Mouse (Mus musculus) limb, embryonic 13.5 days (tissue): ENCODE data around the gene Prkd2. TPM values are rescaled to one million over a fixed set of nuclear protein-coding genes. Genes with fewer than 3 reads are reported as not detected.

Experiments used
- ATAC-seq: fragments of 200-750 bp; cut with Nextera tagmentation; 2 replicates; pipeline ENCODE4 v1.8.0; 2017; ENCODE audit warnings: low read depth, moderate number of reproducible peaks, moderate TSS enrichment; ENCODE audit not compliant: low FRiP score
- H3K27ac ChIP-seq: fragments of 300-500 bp; sonication (generic); 2 replicates; pipeline ENCODE4 v1.5.1; 2015; ENCODE audit warnings: inconsistent platforms, mild to moderate bottlenecking, moderate library complexity
- H3K27me3 ChIP-seq: fragments of 300-500 bp; sonication (generic); 2 replicates; pipeline ENCODE4 v1.6.1; 2015; ENCODE audit warnings: mild to moderate bottlenecking, inconsistent platforms
- H3K36me3 ChIP-seq: fragments of 300-500 bp; sonication (generic); 2 replicates; pipeline ENCODE4 v1.6.1; 2015; ENCODE audit warnings: inconsistent platforms, mild to moderate bottlenecking, moderate library complexity
- H3K4me1 ChIP-seq: fragments of 300-500 bp; sonication (generic); 2 replicates; pipeline ENCODE4 v1.6.1; 2015; ENCODE audit warnings: inconsistent platforms
- H3K4me2 ChIP-seq: fragments of 300-500 bp; sonication (generic); replicated peaks from 2 replicates; pipeline ENCODE4 v1.6.1; 2015; ENCODE audit warnings: inconsistent platforms, mild to moderate bottlenecking, moderate library complexity
- H3K4me3 ChIP-seq: fragments of 300-500 bp; sonication (generic); 2 replicates; pipeline ENCODE4 v1.5.1; 2015; ENCODE audit warnings: moderate library complexity, mild to moderate bottlenecking, inconsistent platforms
- H3K9ac ChIP-seq: fragments of 300-500 bp; sonication (generic); 2 replicates; pipeline ENCODE4 v1.6.1; 2015; ENCODE audit warnings: mild to moderate bottlenecking, inconsistent platforms
- H3K9me3 ChIP-seq: fragments of 300-500 bp; sonication (generic); 2 replicates; pipeline ENCODE4 v1.6.1; 2016; ENCODE audit warnings: inconsistent platforms
- WGBS: fragments of 180-500 bp; shearing (Covaris S2); methylation state at CpG from one replicate; pipeline ENCODE4 v1.1.7; 2015; 5-methylcytosine and 5-hydroxymethylcytosine counted together
- polyA plus RNA-seq: library from polyadenylated mRNA; unstranded; fragments of >200 nt; fragmentation: Nextera tagmentation; extraction: Ambion mirVana; gene quantifications from 2 replicates; pipeline ENCODE4 v1.2.1, GENCODE M21; 2015

Prkd2 gene
- polyA plus RNA-seq, 1 experiment from 2014 or later, result 20.8 TPM

DNA sequence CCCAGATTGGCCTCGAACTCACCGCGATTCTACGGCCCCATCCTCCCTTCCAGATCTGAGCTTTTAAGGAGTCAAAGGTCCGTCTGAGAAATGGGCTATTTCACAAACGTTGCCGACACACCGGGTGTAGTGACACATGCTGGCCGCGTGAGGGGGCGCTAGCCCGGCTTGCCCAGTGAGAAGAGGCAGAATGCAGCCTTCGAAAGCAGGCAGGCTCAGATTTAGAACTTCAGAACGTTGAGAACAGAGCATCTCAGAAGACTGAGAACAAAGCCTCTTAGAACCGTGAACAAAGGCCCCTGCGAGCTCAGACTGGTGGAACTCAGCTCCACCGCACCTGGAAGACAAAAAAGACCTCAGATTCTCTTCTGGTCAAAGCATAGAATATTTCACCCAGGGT is 31.5 kb downstream of the Prkd2 start:
- WGBS, result 4% methylated on average over 17 of the region's 17 CpGs
- Histone ChIP-seq H3K4me2 (peak overlapping the region; percentile 91), H3K27me3 (no peaks in the 10 kb centered on the region), H3K4me1 (peaks cover 26% of the 10 kb centered on the region), H3K9ac (no peak overlapping the region), H3K9me3 (no peaks in the 10 kb centered on the region), H3K36me3 (peaks cover 42% of the 10 kb centered on the region), H3K27ac (peak overlapping the region; percentile 93), H3K4me3 (peak overlapping the region; percentile 38)
- no peak for ATAC-seq

GRCm38 (mm10) chr7:16874756-16875309 is 32.1 kb downstream of the Prkd2 start:
- Histone ChIP-seq H3K4me3 (peak overlapping the region; percentile 94), H3K9ac (no peak overlapping the region), H3K9me3 (no peaks in the 10 kb centered on the region), H3K27ac (peak overlapping the region; percentile 93), H3K4me2 (peak overlapping the region; percentile 91), H3K4me1 (peaks cover 24% of the 10 kb centered on the region), H3K36me3 (peaks cover 40% of the 10 kb centered on the region), H3K27me3 (no peaks in the 10 kb centered on the region)
- peak; percentile 95 for ATAC-seq
- 0% methylated on average over 33 of the region's 33 CpGs for WGBS

GRCm38 (mm10) chr7:16875310-16875325 is 32.4 kb downstream of the Prkd2 start, which contains the start of gene Dact3:
TSS of gene Dact3 (plus strand) at chr7:16875317.
- Histone ChIP-seq H3K27me3 (no peaks in the 10 kb centered on the region), H3K36me3 (peaks cover 38% of the 10 kb centered on the region), H3K4me1 (peaks cover 24% of the 10 kb centered on the region), H3K9me3 (no peaks in the 10 kb centered on the region), H3K9ac (peak within 1 kb of the TSS; percentile 93), H3K4me2 (peak within 1 kb of the TSS; percentile 91), H3K4me3 (peak within 1 kb of the TSS; percentile 94), H3K27ac (peak within 1 kb of the TSS; percentile 93)
- WGBS, result 0% methylated on average over 1 of the region's 1 CpGs
- no peak for ATAC-seq

- peak overlapping the region; percentile 91 for H3K4me2 ChIP-seq
- H3K9ac ChIP-seq, result peak overlapping the region; percentile 93
- H3K27me3 ChIP-seq, result no peaks in the 10 kb centered on the region
- H3K4me3 ChIP-seq, result peak overlapping the region; percentile 94
- no peaks in the 10 kb centered on the region for H3K9me3 ChIP-seq
- H3K36me3 ChIP-seq, result peaks cover 38% of the 10 kb centered on the region
- no peak for ATAC-seq
- H3K4me1 ChIP-seq, result peaks cover 26% of the 10 kb centered on the region
- WGBS, result under 1% methylated on average over 41 of the region's 42 CpGs
- peak overlapping the region; percentile 93 for H3K27ac ChIP-seq
These were observed 32.6 kb downstream of the Prkd2 start for GRCm38 (mm10) chr7:16875326-16875725.

DNA sequence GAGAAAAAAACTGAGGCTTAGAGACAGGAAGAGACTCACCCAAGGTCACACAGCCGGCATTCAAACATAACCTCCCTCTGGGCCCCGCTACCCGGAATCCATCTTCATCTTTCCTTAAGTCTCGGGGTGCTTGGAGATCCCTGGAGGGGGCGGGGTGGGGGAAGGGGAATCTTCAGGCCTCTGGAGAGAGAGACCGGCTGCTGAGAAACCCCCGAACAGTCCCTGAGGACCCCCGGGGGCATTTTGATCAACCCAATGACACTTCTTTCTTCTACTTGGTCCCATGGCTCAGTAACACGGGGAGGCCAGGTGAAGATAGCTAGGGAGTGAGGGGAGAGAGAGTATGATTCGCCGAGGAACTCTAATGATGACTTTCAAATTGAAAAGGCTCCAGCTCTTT is 33.3 kb downstream of the Prkd2 start:
- peak overlapping the region; percentile 93 for H3K9ac ChIP-seq
- no peaks in the 10 kb centered on the region for H3K27me3 ChIP-seq
- no peaks in the 10 kb centered on the region for H3K9me3 ChIP-seq
- ATAC-seq, result no peak
- H3K36me3 ChIP-seq, result peaks cover 33% of the 10 kb centered on the region
- 4% methylated on average over 11 of the region's 11 CpGs for WGBS
- H3K27ac ChIP-seq, result peak overlapping the region; percentile 93
- H3K4me3 ChIP-seq, result peak overlapping the region; percentile 94
- peaks cover 33% of the 10 kb centered on the region for H3K4me1 ChIP-seq
- peak overlapping the region; percentile 91 for H3K4me2 ChIP-seq

- H3K9me3 ChIP-seq, result no peaks in the 10 kb centered on the region
- peaks cover 33% of the 10 kb centered on the region for H3K36me3 ChIP-seq
- H3K4me3 ChIP-seq, result peak overlapping the region; percentile 94
- peak overlapping the region; percentile 91 for H3K4me2 ChIP-seq
- H3K4me1 ChIP-seq, result peaks cover 34% of the 10 kb centered on the region
- H3K27ac ChIP-seq, result peak overlapping the region; percentile 93
- 0% methylated on average over 12 of the region's 13 CpGs for WGBS
- no peaks in the 10 kb centered on the region for H3K27me3 ChIP-seq
- peak; percentile 16 for ATAC-seq
- peak overlapping the region; percentile 93 for H3K9ac ChIP-seq
These were observed 33.9 kb downstream of the Prkd2 start for GRCm38 (mm10) chr7:16876608-16877007.

DNA sequence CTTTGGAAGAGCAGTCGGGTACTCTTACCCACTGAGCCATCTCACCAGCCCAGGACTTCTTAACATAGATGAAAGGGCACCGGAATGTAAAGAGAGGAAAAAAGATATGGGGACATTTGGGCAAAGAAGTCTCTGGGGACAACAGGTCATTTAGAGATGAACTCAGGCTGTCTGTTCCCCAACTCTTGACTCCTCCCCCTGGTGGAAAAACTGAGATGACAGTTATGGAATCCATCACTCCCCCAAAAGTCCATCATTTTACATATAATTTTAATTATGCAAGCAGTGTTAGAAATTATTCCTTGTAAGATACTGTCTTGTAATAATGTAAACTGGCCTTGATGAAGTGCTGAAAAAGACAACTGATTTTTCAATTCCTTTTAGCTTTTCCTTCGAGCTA is 35.0 kb downstream of the Prkd2 start:
- ATAC-seq, result no peak
- no peaks in the 10 kb centered on the region for H3K9me3 ChIP-seq
- no peaks in the 10 kb centered on the region for H3K27me3 ChIP-seq
- peaks cover 34% of the 10 kb centered on the region for H3K4me1 ChIP-seq
- H3K4me3 ChIP-seq, result no peak overlapping the region
- no peak overlapping the region for H3K9ac ChIP-seq
- peak overlapping the region; percentile 91 for H3K4me2 ChIP-seq
- 83% methylated on average over 3 of the region's 3 CpGs for WGBS
- no peak overlapping the region for H3K27ac ChIP-seq
- peaks cover 34% of the 10 kb centered on the region for H3K36me3 ChIP-seq

DNA sequence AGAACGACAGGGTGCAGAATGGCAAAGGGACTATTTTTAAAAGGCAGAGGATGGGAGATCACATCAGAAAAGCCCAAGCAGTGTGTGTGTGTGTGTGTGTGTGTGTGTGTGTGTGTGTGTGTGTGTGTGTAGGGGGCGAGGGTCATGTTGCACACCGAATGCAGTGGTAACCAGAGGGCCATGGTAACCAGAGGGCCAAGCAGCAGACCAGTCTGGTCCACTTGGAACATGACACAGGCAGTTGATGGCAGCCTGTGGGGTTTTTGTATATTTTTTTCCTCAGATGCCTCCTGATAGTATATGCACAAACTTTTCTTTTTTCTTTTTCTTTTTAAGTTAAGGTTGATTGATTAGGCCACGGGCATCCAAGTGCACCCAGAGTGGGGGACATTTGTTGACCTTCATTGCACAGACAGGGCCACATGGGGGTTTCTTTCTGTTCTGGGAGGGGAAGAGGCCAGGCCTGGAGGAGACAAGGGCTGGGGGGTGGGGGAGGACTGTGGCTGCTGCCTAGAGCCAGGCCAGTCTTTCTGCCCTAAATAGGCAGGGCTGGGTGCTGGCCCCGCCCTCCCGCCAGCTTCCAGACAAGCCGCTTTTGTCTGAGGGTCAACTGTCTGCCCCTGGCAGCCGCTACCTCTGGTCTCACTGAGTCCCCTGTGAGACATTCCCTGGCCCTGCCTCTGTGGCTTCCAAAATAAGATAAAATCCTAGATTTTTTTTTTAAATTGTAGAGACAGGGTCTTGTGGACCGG is 37.3 kb downstream of the Prkd2 start:
- Histone ChIP-seq H3K4me2 (peak overlapping the region; percentile 38), H3K9me3 (peaks cover 6% of the 10 kb centered on the region; the same call in 1 of the 2 replicates), H3K4me3 (0 out of 2 replicates have a peak overlapping the region, but pooled peaks have one; percentile 10), H3K36me3 (peaks cover 56% of the 10 kb centered on the region), H3K9ac (peak overlapping the region; percentile 54), H3K27ac (peak overlapping the region; percentile 90), H3K27me3 (no peaks in the 10 kb centered on the region), H3K4me1 (peaks cover 31% of the 10 kb centered on the region)
- 0 out of 2 replicates have a peak, but pooled peaks have one; percentile 6 for ATAC-seq
- WGBS, result 22% methylated on average over 9 of the region's 9 CpGs

- H3K9ac ChIP-seq, result peak overlapping the region; percentile 54
- ATAC-seq, result no peak
- no peak overlapping the region for H3K4me3 ChIP-seq
- 18% methylated on average over 5 of the region's 5 CpGs for WGBS
- peaks cover 31% of the 10 kb centered on the region for H3K4me1 ChIP-seq
- H3K4me2 ChIP-seq, result peak overlapping the region; percentile 38
- H3K27me3 ChIP-seq, result no peaks in the 10 kb centered on the region
- peak overlapping the region; percentile 90 for H3K27ac ChIP-seq
- H3K9me3 ChIP-seq, result peaks cover 12% of the 10 kb centered on the region
- H3K36me3 ChIP-seq, result peaks cover 63% of the 10 kb centered on the region
These were observed 37.9 kb downstream of the Prkd2 start for GRCm38 (mm10) chr7:16880615-16881014.

DNA sequence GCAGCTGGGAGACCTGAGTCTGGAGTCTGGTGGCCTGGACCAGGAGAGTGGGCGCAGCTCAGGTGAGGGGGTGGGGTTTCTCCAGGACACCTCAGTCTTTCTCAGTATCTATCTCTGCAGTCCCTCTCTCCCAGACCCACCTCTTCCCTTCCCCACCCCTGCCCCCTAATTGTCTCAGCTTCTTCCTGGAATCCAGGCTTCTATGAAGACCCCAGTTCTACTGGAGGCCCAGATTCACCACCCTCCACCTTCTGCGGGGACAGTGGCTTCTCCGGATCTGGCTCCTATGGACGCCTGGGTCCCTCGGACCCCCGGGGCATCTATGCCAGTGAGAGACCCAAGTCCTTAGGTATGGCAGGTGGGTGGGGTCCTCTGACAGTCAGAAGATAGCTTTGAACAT is 40.5 kb downstream of the Prkd2 start:
- 92% methylated on average over 6 of the region's 6 CpGs for WGBS
- Histone ChIP-seq H3K27me3 (no peaks in the 10 kb centered on the region), H3K4me1 (peaks cover 19% of the 10 kb centered on the region), H3K4me2 (no peak overlapping the region), H3K27ac (no peak overlapping the region; the same call in 1 of the 2 replicates), H3K4me3 (no peak overlapping the region), H3K36me3 (peaks cover 85% of the 10 kb centered on the region), H3K9ac (no peak overlapping the region), H3K9me3 (peaks cover 21% of the 10 kb centered on the region)
- ATAC-seq, result no peak

- Histone ChIP-seq H3K4me2 (no peak overlapping the region), H3K4me3 (no peak overlapping the region), H3K27ac (no peak overlapping the region), H3K4me1 (peaks cover 23% of the 10 kb centered on the region), H3K9me3 (peaks cover 21% of the 10 kb centered on the region), H3K36me3 (peaks cover 82% of the 10 kb centered on the region), H3K27me3 (no peaks in the 10 kb centered on the region), H3K9ac (no peak overlapping the region)
- WGBS, result 62% methylated on average over 4 of the region's 4 CpGs
- no peak for ATAC-seq
These were observed 41.6 kb downstream of the Prkd2 start for GRCm38 (mm10) chr7:16884334-16884733.

DNA sequence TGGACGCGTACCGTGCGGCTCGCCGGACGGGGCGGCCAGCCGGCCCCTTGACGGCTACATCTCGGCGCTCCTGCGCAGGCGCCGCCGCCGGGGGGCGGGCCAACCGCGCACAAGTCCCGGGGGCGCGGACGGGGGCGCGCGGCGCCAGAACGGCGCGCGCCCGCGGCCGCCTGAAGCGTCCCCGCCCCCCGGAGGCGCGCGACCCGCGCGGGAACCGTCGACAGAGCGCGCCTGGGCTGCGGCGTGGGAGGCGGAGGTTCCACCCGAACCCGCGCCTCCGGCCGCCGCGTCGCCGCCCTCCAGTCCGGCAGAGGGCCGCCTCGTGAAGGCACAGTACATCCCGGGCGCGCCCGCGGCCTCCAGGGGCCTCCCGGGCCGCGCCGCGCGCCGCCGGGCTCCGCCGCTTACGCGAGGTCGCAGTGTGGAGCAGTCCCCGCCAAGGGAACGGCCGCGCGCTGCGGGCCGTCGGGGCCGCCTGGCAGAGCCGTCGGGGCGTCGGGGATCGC is 42.6 kb downstream of the Prkd2 start:
- Histone ChIP-seq H3K4me3 (peak overlapping the region; percentile 34), H3K9me3 (peaks cover 21% of the 10 kb centered on the region), H3K4me1 (peaks cover 20% of the 10 kb centered on the region), H3K4me2 (peak overlapping the region; percentile 44), H3K36me3 (peaks cover 85% of the 10 kb centered on the region), H3K27me3 (no peaks in the 10 kb centered on the region), H3K27ac (no peak overlapping the region; the same call in 1 of the 2 replicates), H3K9ac (0 out of 2 replicates have a peak overlapping the region, but pooled peaks have one; percentile 19)
- no peak for ATAC-seq
- 28% methylated on average over 87 of the region's 95 CpGs for WGBS
